Mouse (Mus musculus): ENCODE measurements around the gene Gm10961. TPM values are rescaled to one million over a fixed set of nuclear protein-coding genes. Genes with fewer than 3 reads are reported as not detected.

The Gm10961 gene
- not detected for total RNA-seq (2023)

GRCm38 (mm10) chr3:107630682-107631522 is at the start of gene Gm10961:
Gene Gm10961 (plus strand): TSS chr3:107631322.

GRCm38 (mm10) chr3:107594662-107595263 is 36.4 kb upstream of the Gm10961 start, which contains the start of gene Alx3:
Gene Alx3 (plus strand): TSS chr3:107595031.

GRCm38 (mm10) chr3:107631523-107631958 is 419 bp downstream of the Gm10961 start, which contains the start of gene Strip1:
Gene Strip1 (minus strand): TSS chr3:107631694.

Other genes starting within 250 kb of the Gm10961 start
- gene Kcnc4, start 171.8 kb upstream of the Gm10961 start, total RNA-seq (2023), result not detected
- not detected for gene Slc6a17, start 113.3 kb upstream of the Gm10961 start, total RNA-seq (2023)
- gene Ubl4b, start 76.2 kb upstream of the Gm10961 start, total RNA-seq (2023), result not detected
- not detected for gene Alx3, start 36.3 kb upstream of the Gm10961 start, total RNA-seq (2023)
- gene Strip1, start 372 bp downstream of the Gm10961 start, total RNA-seq (2023), result 10 to 100 TPM; 56.6 to 59.2 TPM
- 10 to 100 TPM; 81.9 to 85.4 TPM for gene Ahcyl1, start 65.2 kb downstream of the Gm10961 start, total RNA-seq (2023)
- gene Csf1, start 129.1 kb downstream of the Gm10961 start, total RNA-seq (2023), result 10 to 100 TPM in 1 of 2 experiments, 1 to 10 TPM in 1; 5.9 to 10.6 TPM
- not detected for gene Eps8l3, start 245.9 kb downstream of the Gm10961 start, total RNA-seq (2023)